Mouse (Mus musculus) midbrain, embryonic 12.5 days (tissue): ENCODE measurements around the gene Arl2bp. TPM values are rescaled to one million over a fixed set of nuclear protein-coding genes. Genes with fewer than 3 reads are reported as not detected.

ENCODE experiments used
- ATAC-seq: fragments of 200-750 bp; cut with Nextera tagmentation; 2 replicates; pipeline ENCODE4 v1.8.0; 2017; ENCODE audit warnings: low read depth, moderate TSS enrichment, moderate library complexity; ENCODE audit not compliant: low FRiP score
- H3K27ac ChIP-seq: fragments of 300-500 bp; sonication (generic); replicated peaks from 2 replicates; pipeline ENCODE4 v1.5.1; 2016; ENCODE audit warnings: mild to moderate bottlenecking
- H3K27me3 ChIP-seq: fragments of 300-500 bp; sonication (generic); 2 replicates; pipeline ENCODE4 v1.6.1; 2016; ENCODE audit warnings: mild to moderate bottlenecking
- H3K36me3 ChIP-seq: fragments of 300-500 bp; sonication (generic); 2 replicates; pipeline ENCODE4 v1.6.1; 2016
- H3K4me1 ChIP-seq: fragments of 300-500 bp; sonication (generic); 2 replicates; pipeline ENCODE4 v1.6.1; 2016
- H3K4me2 ChIP-seq: fragments of 300-500 bp; sonication (generic); replicated peaks from 2 replicates; pipeline ENCODE4 v1.6.1; 2016; ENCODE audit warnings: mild to moderate bottlenecking, moderate library complexity
- H3K4me3 ChIP-seq: fragments of 300-500 bp; sonication (generic); 2 replicates; pipeline ENCODE4 v1.5.1; 2016; ENCODE audit warnings: mild to moderate bottlenecking
- H3K9ac ChIP-seq: fragments of 300-500 bp; sonication (generic); replicated peaks from 2 replicates; pipeline ENCODE4 v1.6.1; 2016; ENCODE audit warnings: mild to moderate bottlenecking, moderate library complexity
- H3K9me3 ChIP-seq: fragments of 300-500 bp; sonication (generic); 2 replicates; pipeline ENCODE4 v1.6.1; 2016; ENCODE audit warnings: mild to moderate bottlenecking
- WGBS: fragments of 180-500 bp; shearing (Covaris S2); methylation state at CpG from one replicate; pipeline ENCODE4 v1.1.7; 2016; 5-methylcytosine and 5-hydroxymethylcytosine counted together
- polyA plus RNA-seq: library from polyadenylated mRNA; unstranded; fragments of >200 nt; fragmentation: Nextera tagmentation; extraction: Ambion mirVana; gene quantifications from 2 replicates; pipeline ENCODE4 v1.2.1, GENCODE M21; 2016

Gene Arl2bp
- polyA plus RNA-seq, 1 experiment from 2014 or later = 238 TPM

GRCm38 (mm10) chr8:94711160-94711718 is 44.8 kb downstream of the Arl2bp start:
- Histone ChIP-seq H3K4me2 (no peak overlapping the region), H3K27ac (no peak overlapping the region), H3K4me1 (0 out of 2 replicates have a peak, but pooled peaks cover 2% of the 10 kb centered on the region), H3K9me3 (no peaks in the 10 kb centered on the region), H3K36me3 (no peaks in the 10 kb centered on the region), H3K9ac (no peak overlapping the region), H3K27me3 (no peaks in the 10 kb centered on the region; the same call in 1 of the 2 replicates), H3K4me3 (no peak overlapping the region)
- ATAC-seq = no peak
- 68% methylated on average over 5 of the region's 5 CpGs for WGBS

GRCm38 (mm10) chr8:94714556-94714955 is 48.2 kb downstream of the Arl2bp start:
- WGBS = 52% methylated on average over 5 of the region's 5 CpGs
- no peaks in the 10 kb centered on the region; the same call in 1 of the 2 replicates for H3K27me3 ChIP-seq
- H3K36me3 ChIP-seq = no peaks in the 10 kb centered on the region
- no peak overlapping the region for H3K4me2 ChIP-seq
- no peaks in the 10 kb centered on the region for H3K9me3 ChIP-seq
- no peak overlapping the region for H3K27ac ChIP-seq
- H3K9ac ChIP-seq = no peak overlapping the region
- 0 out of 2 replicates have a peak, but pooled peaks cover 2% of the 10 kb centered on the region for H3K4me1 ChIP-seq
- ATAC-seq = no peak
- no peak overlapping the region for H3K4me3 ChIP-seq

DNA sequence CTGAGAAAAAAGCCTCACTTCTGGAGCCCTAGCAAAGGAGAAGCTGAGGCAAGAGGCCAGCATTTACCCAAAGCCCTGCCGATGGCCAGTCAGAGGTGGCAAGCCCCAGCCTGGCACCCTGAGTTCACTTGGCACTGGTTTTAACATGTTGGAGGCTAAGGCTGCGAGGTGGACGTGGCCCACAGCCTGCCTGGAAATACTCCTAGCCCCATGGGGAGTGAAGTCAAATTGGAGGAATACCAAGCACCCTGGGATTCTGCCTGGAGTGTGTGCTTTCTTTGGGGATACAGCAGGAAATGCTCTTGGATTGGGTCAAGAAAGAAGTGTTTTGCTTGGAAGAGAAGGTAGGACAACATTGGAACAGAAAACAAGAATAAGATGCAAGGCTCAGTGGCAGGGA is 49.5 kb downstream of the Arl2bp start:
- 83% methylated on average over 3 of the region's 3 CpGs for WGBS
- Histone ChIP-seq H3K27ac (no peak overlapping the region), H3K36me3 (no peaks in the 10 kb centered on the region), H3K9ac (no peak overlapping the region), H3K9me3 (no peaks in the 10 kb centered on the region), H3K4me2 (no peak overlapping the region), H3K4me3 (no peak overlapping the region), H3K27me3 (no peaks in the 10 kb centered on the region; the same call in 1 of the 2 replicates), H3K4me1 (no peaks in the 10 kb centered on the region)
- no peak for ATAC-seq

GRCm38 (mm10) chr8:94716841-94717240 is 50.4 kb downstream of the Arl2bp start:
- Histone ChIP-seq H3K27me3 (no peaks in the 10 kb centered on the region; the same call in 1 of the 2 replicates), H3K9ac (no peak overlapping the region), H3K4me1 (no peaks in the 10 kb centered on the region), H3K27ac (no peak overlapping the region), H3K9me3 (no peaks in the 10 kb centered on the region), H3K4me2 (no peak overlapping the region), H3K36me3 (no peaks in the 10 kb centered on the region), H3K4me3 (no peak overlapping the region)
- ATAC-seq = no peak
- WGBS = 98% methylated on average over 1 of the region's 1 CpGs

Other genes with a start within 250 kb of the Arl2bp start
- 0.09 and 0.38 TPM in 2 replicates for gene Nlrc5, start 232.2 kb upstream of the Arl2bp start, polyA plus RNA-seq
- 9.9 and 10.0 TPM in 2 replicates for gene Cpne2, start 133.6 kb upstream of the Arl2bp start, polyA plus RNA-seq
- gene Rspry1, start 64.7 kb upstream of the Arl2bp start, polyA plus RNA-seq = 55.0 and 57.7 TPM in 2 replicates
- gene Fam192a, start 64.6 kb upstream of the Arl2bp start, polyA plus RNA-seq = 97.4 and 105 TPM in 2 replicates
- gene Pllp, start 29.7 kb downstream of the Arl2bp start, polyA plus RNA-seq = 0.34 and 0.38 TPM in 2 replicates
- not detected in 2 replicates for gene Ccl22, start 79.0 kb downstream of the Arl2bp start, polyA plus RNA-seq
- gene Cx3cl1, start 105.4 kb downstream of the Arl2bp start, polyA plus RNA-seq = 8.2 and 11.3 TPM in 2 replicates
- gene Ccl17, start 143.9 kb downstream of the Arl2bp start, polyA plus RNA-seq = not detected in 2 replicates
- 53.4 and 54.4 TPM in 2 replicates for gene Coq9, start 171.7 kb downstream of the Arl2bp start, polyA plus RNA-seq
- 182 and 192 TPM in 2 replicates for gene Ciapin1, start 171.8 kb downstream of the Arl2bp start, polyA plus RNA-seq
- gene Polr2c, start 190.8 kb downstream of the Arl2bp start, polyA plus RNA-seq = 136 and 140 TPM in 2 replicates
- gene Dok4, start 209.7 kb downstream of the Arl2bp start, polyA plus RNA-seq = 24.8 and 26.6 TPM in 2 replicates